Mouse (Mus musculus) fibroblast of lung, adult 2 months (primary cell): ENCODE results near the gene Prr29.

ENCODE experiments used
- DNase-seq: peaks from one replicate; pipeline ENCODE4 v3.0.0-alpha.2; 2011; ENCODE audit warnings: low read depth

The Prr29 gene

DNA sequence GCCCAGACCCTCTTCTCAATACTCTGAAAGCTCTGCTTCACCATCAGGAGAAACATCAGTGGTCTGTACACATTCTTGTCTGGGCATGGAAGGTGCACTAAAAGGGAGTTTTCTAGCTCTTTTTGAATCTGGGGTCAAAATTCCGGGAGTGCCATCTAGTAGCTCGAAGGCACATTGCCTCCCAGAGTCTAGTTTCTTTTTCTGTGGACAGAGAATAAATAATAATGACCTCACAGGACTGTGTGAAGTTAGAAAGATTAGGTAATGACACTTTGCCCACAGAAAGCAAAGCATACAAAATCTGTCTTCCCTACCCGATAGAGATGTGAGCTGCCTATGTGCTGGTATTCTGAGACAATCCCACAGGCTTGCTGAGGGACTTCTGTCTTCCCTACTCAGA is 45.2 kb downstream of the Prr29 start:
- DNase-seq: no peak

GRCm38 (mm10) chr11:106411157-106411556 is 45.9 kb downstream of the Prr29 start:
- no peak for DNase-seq

GRCm38 (mm10) chr11:106412641-106413360 is 47.5 kb downstream of the Prr29 start:
- no peak for DNase-seq

DNA sequence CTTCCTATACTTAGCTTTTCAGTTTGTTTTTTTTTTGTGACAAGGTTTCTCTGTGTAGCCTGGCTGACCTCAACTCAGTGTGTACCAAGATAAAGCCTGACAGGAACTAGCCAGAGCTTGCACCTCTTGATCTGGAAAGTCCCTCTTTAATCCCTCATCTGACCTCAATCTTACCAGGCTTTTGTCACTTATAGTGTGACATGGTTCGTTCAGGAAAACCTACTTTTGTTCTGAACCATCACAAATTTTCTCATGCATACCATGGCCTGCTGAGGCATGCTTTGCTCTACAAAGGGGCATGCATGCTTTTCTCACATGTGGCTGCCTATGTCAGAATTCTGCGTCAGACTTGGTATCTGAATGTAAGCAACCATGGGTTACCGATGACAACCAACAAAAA is 51.1 kb downstream of the Prr29 start:
- no peak for DNase-seq

- no peak for DNase-seq
These were observed 52.6 kb downstream of the Prr29 start for GRCm38 (mm10) chr11:106417860-106418259.

DNA sequence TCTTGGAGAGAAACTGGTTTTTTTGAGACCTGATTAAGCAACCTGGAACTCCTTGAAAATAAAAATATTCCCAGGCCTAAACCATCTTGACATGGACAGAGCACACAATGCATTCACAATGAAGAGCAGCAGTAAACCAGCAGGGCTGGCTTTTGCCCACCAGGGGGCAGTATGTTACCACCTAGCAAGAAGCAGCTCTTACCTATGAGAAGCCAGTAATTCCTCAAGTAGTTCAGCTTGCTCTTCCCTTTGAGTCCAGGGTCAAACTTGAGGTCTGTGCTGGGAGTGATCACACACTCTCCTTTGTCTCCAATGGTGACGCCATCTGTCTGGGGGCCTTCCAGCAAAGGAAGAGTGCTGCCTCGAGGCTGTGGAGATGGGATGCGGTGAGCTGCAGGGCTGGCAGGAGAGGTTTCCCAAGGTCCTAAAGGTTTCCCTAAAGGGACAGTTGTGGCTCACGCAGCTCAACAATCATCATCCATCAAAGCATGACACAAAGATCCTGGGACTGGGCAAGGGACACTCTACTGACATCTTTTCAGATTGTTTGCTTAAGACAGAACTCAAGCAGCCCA is 53.4 kb downstream of the Prr29 start:
- peak; percentile 63 for DNase-seq

GRCm38 (mm10) chr11:106419262-106420102 is 54.2 kb downstream of the Prr29 start:
- DNase-seq: no peak

- DNase-seq: no peak
These were observed 59.9 kb downstream of the Prr29 start for GRCm38 (mm10) chr11:106425201-106425600.

GRCm38 (mm10) chr11:106426447-106426846 is 61.2 kb downstream of the Prr29 start:
- DNase-seq: no peak
